Mouse (Mus musculus) E14TG2a.4 (cell line): Measurements from ENCODE around the gene Etfbkmt.

Source experiments
- CTCF ChIP-seq: conservative IDR thresholded peaks from 2 replicates; pipeline ENCODE4 v1.5.1; 2014; ENCODE audit warnings: low read length
- NANOG ChIP-seq: IDR thresholded peaks from 2 replicates; pipeline ENCODE4 v1.6.1; 2014; ENCODE audit warnings: borderline replicate concordance, low read length, mixed read lengths
- POU5F1 ChIP-seq: IDR thresholded peaks from 2 replicates; pipeline ENCODE4 v1.6.1; 2014; ENCODE audit warnings: low read length, borderline replicate concordance

DNA sequence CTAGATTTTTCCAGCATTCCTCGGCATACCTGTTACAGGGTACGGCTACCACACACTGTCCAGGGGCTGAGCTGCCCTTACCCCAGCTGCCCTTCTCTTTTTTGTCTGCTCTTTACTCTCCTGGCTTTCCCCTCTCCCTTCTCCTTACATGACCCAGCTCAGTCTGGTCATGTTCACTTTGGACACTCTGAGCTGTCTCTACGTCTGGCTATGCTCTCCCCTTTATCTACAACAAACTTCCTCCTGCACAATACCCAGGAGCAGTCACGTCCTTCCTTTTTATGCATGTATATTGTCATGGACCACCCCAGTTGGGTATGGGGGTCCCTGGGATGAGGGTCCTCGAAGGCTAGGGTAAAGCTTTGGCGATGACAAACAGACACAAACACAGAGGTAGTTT, 4.0 kb upstream of the Etfbkmt start:
- no peak for TF ChIP-seq CTCF
- no peak for TF ChIP-seq POU5F1
- no peak for TF ChIP-seq NANOG
